Mouse (Mus musculus) heart, adult 10 weeks (tissue): Measurements from ENCODE around the gene Engase. TPM values are rescaled to one million over a fixed set of nuclear protein-coding genes. Genes with fewer than 3 reads are reported as not detected.

Experiments
- polyA plus RNA-seq: library from polyadenylated mRNA; stranded (reverse); fragments of 350-450 nt; fragmentation: Illumina TruSeq; extraction: RNeasy Lipid Tissue Mini Kit (QIAGEN cat#74804); gene quantifications from one replicate; pipeline ENCODE4 v1.2.3, GENCODE M21; 2014; ENCODE audit warnings: low read depth, low replicate concordance

The Engase gene
- 4.7 TPM for polyA plus RNA-seq

GRCm38 (mm10) chr11:118476396-118477373 lies at the start of gene Engase:
Engase (plus strand) TSS chr11:118476829.

DNA sequence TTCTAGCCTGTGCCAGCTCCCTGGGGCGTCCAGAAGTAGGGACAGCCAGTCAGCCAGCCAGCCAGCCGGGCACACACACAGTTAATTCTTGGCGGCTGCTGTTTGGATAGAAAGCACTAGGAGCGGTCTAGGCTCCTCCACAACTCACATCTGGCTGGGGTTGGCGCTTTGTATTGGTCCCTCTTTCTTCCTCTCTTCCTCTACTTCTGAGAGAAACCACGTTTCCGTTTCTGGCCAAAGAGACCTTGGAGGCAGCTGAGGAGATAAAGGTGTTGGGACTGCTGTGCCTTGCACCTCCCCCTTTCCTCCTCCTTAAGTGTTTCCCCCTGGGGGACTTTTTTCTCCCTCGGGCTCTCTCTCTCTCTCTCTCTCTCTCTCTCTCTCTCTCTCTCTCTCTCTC lies 48.6 kb upstream of the Engase start, which contains the start of gene C1qtnf1:
C1qtnf1 (plus strand) TSS at position 218 of the 400 bp plus-strand sequence.

Other genes with a start within 250 kb of the Engase start
- 49.4 TPM for gene Cyth1, start 228.2 kb upstream of the Engase start, polyA plus RNA-seq
- 14.6 TPM for gene Usp36, start 186.6 kb upstream of the Engase start, polyA plus RNA-seq
- gene Cep295nl, start 134.3 kb upstream of the Engase start, polyA plus RNA-seq: not detected
- gene Timp2, start 121.1 kb upstream of the Engase start, polyA plus RNA-seq: 77.9 TPM
- gene Lgals3bp, start 74.7 kb upstream of the Engase start, polyA plus RNA-seq: 35.1 TPM
- 20.4 TPM for gene Cant1, start 57.7 kb upstream of the Engase start, polyA plus RNA-seq
- 14.2 TPM for gene C1qtnf1, start 48.6 kb upstream of the Engase start, polyA plus RNA-seq